Comparison of ENCODE assay signal across 7 mouse cellular contexts in genomic region chr19:47731071-47731881, GRCm38 (mm10). TPM values are rescaled to one million over a fixed set of nuclear protein-coding genes. Genes with fewer than 3 reads are reported as not detected.
DNase-seq lines count a peak whose midpoint lies in the region; ATAC-seq and TF ChIP-seq lines count a peak whose summit lies in the region.

Gene Sfr1 (plus strand): TSS chr19:47731682.

- H3K4me2 ChIP-seq in intestine, postnatal 0 days (replicated peaks; ENCODE audit: low read depth) = peak within 1 kb of the TSS; percentile 77
- peak within 1 kb of the TSS; percentile 71 for H3K4me2 ChIP-seq in midbrain, embryonic 12.5 days (replicated peaks)

- peaks cover 39% of the 10 kb centered on the region for H3K36me3 ChIP-seq in embryonic facial prominence, embryonic 10.5 days (replicated peaks)
- peaks cover 33% of the 10 kb centered on the region for H3K36me3 ChIP-seq in intestine, postnatal 0 days (ENCODE audit: control insufficient read depth, insufficient read depth)
- H3K36me3 ChIP-seq in midbrain, embryonic 12.5 days = peaks cover 36% of the 10 kb centered on the region
- H3K36me3 ChIP-seq in small intestine, adult 2 months (ENCODE audit: control insufficient read depth, insufficient read depth, low read length) = peaks cover 20% of the 10 kb centered on the region

- peak within 1 kb of the TSS; percentile 82 for H3K9ac ChIP-seq in intestine, postnatal 0 days (ENCODE audit: low read depth, low read length)
- peak within 1 kb of the TSS; percentile 78 for H3K9ac ChIP-seq in midbrain, embryonic 12.5 days (replicated peaks)

- peak within 1 kb of the TSS; percentile 96 for H3K27ac ChIP-seq in embryonic facial prominence, embryonic 10.5 days (replicated peaks)
- peak within 1 kb of the TSS; percentile 98 for H3K27ac ChIP-seq in intestine, postnatal 0 days (ENCODE audit: low read depth, low read length)
- peak within 1 kb of the TSS; percentile 96 for H3K27ac ChIP-seq in midbrain, embryonic 12.5 days (replicated peaks)
- peak within 1 kb of the TSS; percentile 82 for H3K27ac ChIP-seq in small intestine, adult 2 months (ENCODE audit: insufficient read depth, low read depth, low read length)

- peak; percentile 97 for ATAC-seq in intestine, postnatal 0 days
- peak; percentile 97 for ATAC-seq in midbrain, embryonic 12.5 days (ENCODE audit: low FRiP score, low read depth)

- peak; percentile 99 for DNase-seq in adrenal gland, postnatal 10 days
- DNase-seq in embryonic facial prominence, embryonic 10.5 days (ENCODE audit: low spot score) = peak; percentile 100
- DNase-seq in gonadal fat pad, adult 2 months (ENCODE audit: low read depth) = no peak
- DNase-seq in left cerebral cortex, postnatal 4 days = peak; percentile 100

- H3K4me3 ChIP-seq in embryonic facial prominence, embryonic 10.5 days = peak within 1 kb of the TSS; percentile 84
- peak within 1 kb of the TSS; percentile 69 for H3K4me3 ChIP-seq in intestine, postnatal 0 days (ENCODE audit: low read depth, low read length)
- H3K4me3 ChIP-seq in midbrain, embryonic 12.5 days = peak within 1 kb of the TSS; percentile 82
- H3K4me3 ChIP-seq in small intestine, adult 2 months (ENCODE audit: low read depth, low read length) = peak within 1 kb of the TSS; percentile 89

- under 1% methylated on average over 72 of the region's 72 CpGs for WGBS in embryonic facial prominence, embryonic 10.5 days
- 1% methylated on average over 70 of the region's 72 CpGs for WGBS in intestine, postnatal 0 days
- under 1% methylated on average over 68 of the region's 72 CpGs for WGBS in midbrain, embryonic 12.5 days
- WGBS in small intestine, adult 2 months = under 1% methylated on average over 67 of the region's 72 CpGs

- peak; percentile 73 for TF ChIP-seq CTCF in intestine, postnatal 0 days (IDR thresholded peaks at IDR 0.05; ENCODE audit: low read depth)
- TF ChIP-seq CTCF in small intestine, adult 2 months (IDR thresholded peaks at IDR 0.05; ENCODE audit: extremely low read depth, insufficient read length, insufficient replicate concordance, low read depth, low read length) = peak; percentile 34; the same call in 1 of the 2 replicates

- H3K4me1 ChIP-seq in embryonic facial prominence, embryonic 10.5 days = peaks cover 10% of the 10 kb centered on the region
- peaks cover 6% of the 10 kb centered on the region; the same call in 1 of the 2 replicates for H3K4me1 ChIP-seq in intestine, postnatal 0 days (replicated peaks; ENCODE audit: control insufficient read depth, insufficient read depth, low read length)
- H3K4me1 ChIP-seq in midbrain, embryonic 12.5 days = peaks cover 13% of the 10 kb centered on the region; the same call in 1 of the 2 replicates
- H3K4me1 ChIP-seq in small intestine, adult 2 months (ENCODE audit: control insufficient read depth, insufficient read depth, insufficient read length, low read length) = no peaks in the 10 kb centered on the region

- intact Hi-C loops in left cerebral cortex, postnatal 4 days (cut with DNase I) = loop anchor here (2.0 to 10.0 kb wide), 2 partner anchors 94 to 222 kb away; no protein-coding TSS in a partner anchor

- H3K9me3 ChIP-seq in embryonic facial prominence, embryonic 10.5 days = no peaks in the 10 kb centered on the region
- no peaks in the 10 kb centered on the region for H3K9me3 ChIP-seq in intestine, postnatal 0 days (ENCODE audit: control insufficient read depth)
- H3K9me3 ChIP-seq in midbrain, embryonic 12.5 days = no peaks in the 10 kb centered on the region

- no peaks in the 10 kb centered on the region for H3K27me3 ChIP-seq in embryonic facial prominence, embryonic 10.5 days (replicated peaks; ENCODE audit: low read depth, poor library complexity, severe bottlenecking)
- no peaks in the 10 kb centered on the region for H3K27me3 ChIP-seq in intestine, postnatal 0 days (replicated peaks; ENCODE audit: control insufficient read depth, insufficient read depth, low read length)
- H3K27me3 ChIP-seq in midbrain, embryonic 12.5 days = no peaks in the 10 kb centered on the region
- no peaks in the 10 kb centered on the region for H3K27me3 ChIP-seq in small intestine, adult 2 months (ENCODE audit: control insufficient read depth, insufficient read depth, low read length)

- peak; percentile 83 for TF ChIP-seq POLR2A in small intestine, adult 2 months (IDR thresholded peaks at IDR 0.05; ENCODE audit: low read depth, low read length)

RNA-seq across cellular contexts. Expression of gene Sfr1, which starts in this region (rescaled TPM):
- 10 to 100 TPM; 80.7 to 88.4 TPM for total RNA-seq in adrenal gland, postnatal 10 days (2021)
- 287 and 300 TPM in 2 replicates for polyA plus RNA-seq in embryonic facial prominence, embryonic 10.5 days (2016; fragmentation: Nextera tagmentation; extraction: Ambion mirVana)
- polyA plus RNA-seq in gonadal fat pad, adult 2 months (2012; rRNA removed) = 55.3 and 66.8 TPM in 2 replicates
- polyA plus RNA-seq in intestine, postnatal 0 days (2015; fragmentation: Nextera tagmentation; extraction: Ambion mirVana) = 145 TPM in 2 replicates
- total RNA-seq in left cerebral cortex, postnatal 4 days (2021) = 100 to 1,000 TPM; 121 to 129 TPM
- 238 and 263 TPM in 2 replicates for polyA plus RNA-seq in midbrain, embryonic 12.5 days (2016; fragmentation: Nextera tagmentation; extraction: Ambion mirVana)
- polyA plus RNA-seq in small intestine, adult 2 months (2012; rRNA removed) = 8.3 and 15.7 TPM in 2 replicates
